Mouse (Mus musculus) heart, postnatal 0 days (tissue): ENCODE results near the gene Sik3.

Source experiments
- CTCF ChIP-seq: IDR thresholded peaks from 2 replicates; pipeline ENCODE4 v1.5.1; 2016; ENCODE audit warnings: antibody characterized with exemption, control low read depth, low read depth
- EP300 ChIP-seq: IDR thresholded peaks from 2 replicates; pipeline ENCODE4 v1.6.1; 2016; ENCODE audit warnings: antibody characterized with exemption, low read depth

GRCm38 (mm10) chr9:46016417-46016816, 3.8 kb downstream of the Sik3 start:
- TF ChIP-seq CTCF (no peak), EP300 (no peak)
